Mouse (Mus musculus) brain, embryonic 14.5 days (tissue): ENCODE results near the gene Ssc5d. TPM values are rescaled to one million over a fixed set of nuclear protein-coding genes. Genes with fewer than 3 reads are reported as not detected.
A peak's percentile ranks its signal among the peaks of the same experiment; 100 is the strongest.

Source experiments
- DNase-seq: peaks from one replicate; pipeline ENCODE4 v3.0.0-alpha.2; 2011; ENCODE audit warnings: low read depth
- CTCF ChIP-seq: fragments of 200-500 bp; IDR thresholded peaks from 2 replicates; pipeline ENCODE4 v1.5.1; 2012; ENCODE audit warnings: inconsistent platforms, mild to moderate bottlenecking, moderate library complexity, borderline replicate concordance; ENCODE audit not compliant: insufficient read depth, insufficient read length; ENCODE audit errors: extremely low read depth
- POLR2A ChIP-seq: fragments of 200-500 bp; IDR thresholded peaks from 2 replicates; pipeline ENCODE4 v1.6.1; 2012; ENCODE audit warnings: mild to moderate bottlenecking, inconsistent platforms, borderline replicate concordance; ENCODE audit not compliant: poor library complexity, insufficient read depth, insufficient read length, severe bottlenecking; ENCODE audit errors: extremely low read depth
- polyA plus RNA-seq: library from polyadenylated mRNA; depleted of rRNA; stranded (reverse); fragments of >200 nt; gene quantifications from 2 replicates; pipeline ENCODE4 v1.2.3, GENCODE M21; 2012

The Ssc5d gene
- polyA plus RNA-seq, 1 experiment: 3.6 TPM

DNA sequence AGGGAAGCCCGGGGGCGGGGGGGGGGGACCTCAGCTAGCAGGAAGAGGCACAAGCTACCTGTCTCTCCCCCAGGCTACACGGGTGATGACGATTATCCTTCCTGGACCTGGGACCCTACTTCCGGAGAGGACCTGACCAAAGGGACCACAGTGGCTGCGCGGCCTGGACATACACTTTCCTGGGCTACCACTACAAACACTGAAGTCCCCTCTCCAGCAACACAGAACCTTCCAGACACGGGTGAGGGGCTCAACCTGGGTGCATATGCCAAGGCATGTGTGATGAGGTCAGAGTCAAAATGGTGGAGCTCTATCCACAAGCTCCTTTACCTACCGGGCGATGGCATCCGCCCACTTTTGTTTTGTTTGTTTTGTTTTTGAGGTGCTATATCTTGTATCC lies 11.8 kb downstream of the Ssc5d start:
- no peak for DNase-seq
- no peak for TF ChIP-seq POLR2A
- TF ChIP-seq CTCF: no peak

DNA sequence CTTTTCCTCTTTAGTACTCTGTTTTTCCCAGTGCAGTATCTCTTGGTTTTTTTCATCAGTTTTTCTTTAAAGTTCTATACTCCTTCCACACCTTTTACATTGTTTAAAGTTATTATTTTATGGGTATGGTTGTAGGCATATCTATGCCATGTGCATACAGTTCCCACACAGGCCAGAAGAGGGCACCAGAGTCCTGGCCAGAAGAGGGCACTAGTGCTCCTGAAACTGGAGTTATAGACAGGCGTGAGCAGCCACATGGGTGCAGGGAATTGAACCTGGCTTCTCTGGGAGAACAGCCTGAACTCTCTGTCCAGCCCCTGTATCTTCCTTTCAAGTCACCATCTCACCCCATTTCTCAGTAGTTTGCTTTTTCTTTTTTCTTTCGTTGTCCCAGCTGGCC lies 12.9 kb downstream of the Ssc5d start:
- peak; percentile 58 for DNase-seq
- TF ChIP-seq CTCF (peak; percentile 84), POLR2A (no peak)

- DNase-seq: peak; percentile 84
- TF ChIP-seq POLR2A (no peak), CTCF (peak; percentile 82)
Observed at GRCm38 (mm10) chr7:4940068-4940479, 14.5 kb downstream of the Ssc5d start.

- TF ChIP-seq CTCF: no peak
- no peak for TF ChIP-seq POLR2A
- no peak for DNase-seq
Observed at GRCm38 (mm10) chr7:4942673-4943072, 17.1 kb downstream of the Ssc5d start.

DNA sequence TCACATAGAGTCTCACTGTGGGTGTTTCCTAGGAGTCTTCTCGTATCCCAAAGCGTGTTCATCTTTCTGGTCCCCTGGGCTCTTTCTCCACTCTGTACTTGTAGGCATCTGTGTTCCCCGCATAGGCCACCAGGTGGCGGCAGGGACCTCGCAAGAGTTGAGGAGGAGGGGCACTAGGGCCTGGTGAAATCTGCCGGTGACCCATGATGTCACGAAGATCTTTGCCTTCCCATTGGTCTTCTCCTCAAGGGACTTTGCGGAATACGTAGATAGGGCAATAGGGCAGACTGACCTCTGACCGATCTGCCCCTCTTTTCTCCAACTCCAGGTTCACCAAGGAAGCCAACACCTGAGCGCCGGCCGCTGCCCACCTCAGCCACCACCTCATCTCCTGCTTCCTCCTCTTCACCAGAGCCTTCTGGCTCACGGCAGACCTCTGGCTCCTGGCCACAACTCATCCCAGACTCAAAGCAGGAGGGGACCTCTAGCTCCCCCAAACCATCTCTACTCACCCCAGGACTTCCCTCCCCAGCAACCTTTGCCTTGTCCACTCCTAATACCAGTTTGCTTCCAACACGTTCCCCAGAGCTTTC lies 17.7 kb downstream of the Ssc5d start:
- TF ChIP-seq CTCF (peak; percentile 90), POLR2A (no peak)

DNA sequence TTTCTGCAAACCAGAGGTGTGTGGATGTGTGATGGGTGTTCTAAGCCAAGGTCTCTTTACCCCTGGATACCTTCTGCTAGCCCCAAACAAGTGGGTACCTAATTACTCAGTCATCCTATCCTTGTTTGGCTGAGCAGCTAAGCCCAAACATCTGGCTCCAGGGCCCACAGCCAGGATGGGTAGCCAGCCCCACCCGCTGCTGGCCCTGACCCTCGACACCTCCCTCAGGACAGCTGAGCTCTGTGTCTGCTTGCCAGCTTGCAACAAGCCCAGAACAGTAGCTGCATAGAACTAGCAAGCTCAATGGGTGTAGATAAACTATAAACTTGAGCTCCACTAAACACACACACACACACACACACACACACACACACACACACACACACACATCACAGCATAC lies 22.3 kb downstream of the Ssc5d start:
- TF ChIP-seq CTCF (no peak), POLR2A (no peak)
- no peak for DNase-seq

More for the DNA sequence above, 17.7 kb downstream of the Ssc5d start:
- peak; percentile 92 for DNase-seq

DNA sequence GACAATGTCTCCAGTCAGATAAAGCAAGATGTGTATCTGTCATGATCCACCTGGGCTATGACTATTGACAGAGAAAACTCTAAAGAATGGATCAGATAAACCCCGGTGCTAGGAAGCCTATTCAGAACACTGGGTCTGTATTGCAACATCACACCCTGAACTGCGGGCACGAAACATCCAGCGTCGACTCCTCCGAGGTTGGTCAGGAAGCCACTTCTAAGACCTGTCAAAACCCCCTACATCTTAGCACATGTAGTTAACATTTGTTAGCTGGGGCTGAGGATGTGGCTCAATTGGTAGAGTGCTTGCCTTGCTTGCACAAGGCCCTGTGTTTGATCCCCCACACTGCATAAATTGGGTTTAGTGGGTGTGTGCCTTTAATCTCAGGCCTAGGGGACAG lies 22.8 kb downstream of the Ssc5d start:
- no peak for DNase-seq
- TF ChIP-seq POLR2A: no peak
- TF ChIP-seq CTCF: no peak

- no peak for DNase-seq
- TF ChIP-seq CTCF (no peak), POLR2A (no peak)
Observed at GRCm38 (mm10) chr7:4950561-4951342, 25.2 kb downstream of the Ssc5d start.

DNA sequence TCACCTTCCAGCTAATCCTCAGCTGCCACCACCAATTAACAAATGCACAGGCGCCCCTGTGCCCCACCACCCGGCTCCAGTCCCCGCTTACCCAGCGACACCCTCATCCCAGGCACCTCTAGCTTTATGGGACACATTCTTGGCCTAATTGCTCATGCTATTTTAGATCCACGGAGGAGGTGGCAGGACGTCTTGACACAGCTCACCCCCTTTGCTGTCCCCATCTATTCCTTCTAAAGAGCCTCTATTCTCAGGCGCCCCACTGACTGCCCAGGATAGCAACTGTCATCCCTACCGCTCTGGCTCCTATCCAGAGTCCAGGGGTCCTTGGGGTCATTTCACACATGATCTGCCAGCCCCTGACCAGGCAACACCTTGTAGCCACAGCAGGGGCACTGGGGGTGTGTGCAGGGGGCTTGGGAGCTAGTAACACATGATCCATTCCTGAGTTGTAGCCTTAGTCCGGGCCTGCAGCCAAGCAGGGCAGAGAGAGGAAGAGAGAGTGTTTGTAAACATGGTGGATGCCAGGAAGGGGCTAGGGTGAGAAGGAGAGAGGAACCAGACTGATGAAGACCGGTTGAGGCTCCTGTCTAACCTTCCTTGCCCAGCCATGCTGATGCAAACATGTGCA lies 28.3 kb downstream of the Ssc5d start:
- peak; percentile 32 for DNase-seq
- TF ChIP-seq CTCF: no peak
- no peak for TF ChIP-seq POLR2A

- no peak for DNase-seq
- TF ChIP-seq POLR2A: no peak
Observed at GRCm38 (mm10) chr7:4957361-4957760, 31.8 kb downstream of the Ssc5d start.

DNA sequence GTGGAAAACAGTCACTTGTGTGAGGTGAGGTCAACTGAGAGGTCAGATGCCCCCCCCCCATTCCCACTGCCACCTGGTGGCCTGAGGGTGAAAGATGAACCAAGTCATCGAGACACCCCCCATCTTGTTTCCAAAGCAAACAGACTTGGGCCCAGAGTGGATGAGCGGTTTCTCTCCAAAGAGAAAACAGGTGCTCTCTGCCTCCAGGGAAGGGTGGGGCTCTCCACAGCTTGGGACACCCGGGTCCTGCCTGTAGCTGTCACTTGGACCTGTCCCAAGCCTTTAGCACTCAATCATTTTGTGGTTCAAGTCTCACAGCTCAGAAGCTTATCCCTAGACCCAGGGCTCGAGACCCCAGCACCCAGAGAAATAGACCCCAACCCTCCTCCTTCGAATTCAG lies 37.9 kb downstream of the Ssc5d start:
- DNase-seq: no peak
- TF ChIP-seq POLR2A: no peak
- no peak for TF ChIP-seq CTCF

DNA sequence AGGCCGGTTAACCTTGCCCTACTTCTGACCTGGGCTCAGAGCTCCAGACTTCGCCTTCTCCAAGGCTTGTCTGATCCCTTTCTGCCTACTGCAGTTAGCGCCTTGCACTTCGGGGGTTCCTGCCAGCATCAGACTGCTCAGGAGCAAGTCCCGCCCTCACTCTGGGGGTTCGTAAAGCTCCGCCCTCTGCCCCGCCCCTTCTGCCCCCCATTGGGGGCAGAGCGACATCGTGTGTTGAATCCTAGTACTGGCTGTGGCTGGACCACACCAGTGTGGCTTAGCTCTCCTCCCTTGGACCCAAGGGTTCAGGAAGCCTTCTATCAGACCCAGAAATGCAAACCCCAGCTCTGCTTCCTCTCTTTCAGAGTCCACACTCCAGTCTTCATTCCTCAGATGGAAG lies 38.7 kb downstream of the Ssc5d start, which contains the start of gene Sbk2:
Sbk2 (minus strand) TSS at position 135 of the 400 bp plus-strand sequence.
- TF ChIP-seq POLR2A (no peak), CTCF (peak; percentile 60)
- peak; percentile 71 for DNase-seq

DNA sequence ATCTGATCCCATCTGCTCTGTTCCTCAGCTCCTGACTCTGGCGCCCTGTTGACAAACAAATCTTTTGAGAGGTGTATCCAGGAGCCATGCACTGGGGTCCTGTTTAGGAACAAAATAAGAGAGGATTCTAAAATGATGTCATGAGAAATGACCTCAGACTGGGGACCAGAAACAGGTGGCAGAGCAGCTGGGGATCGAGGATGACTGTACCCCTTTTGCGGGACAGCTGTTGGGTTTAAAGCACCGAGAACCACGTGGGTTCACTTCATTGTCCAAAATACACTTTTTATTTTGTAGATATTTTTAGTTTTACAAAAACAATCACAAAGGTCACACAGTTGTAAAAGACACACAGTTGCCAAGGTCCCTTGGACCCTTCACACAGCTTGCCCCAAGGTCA lies 39.4 kb downstream of the Ssc5d start:
- DNase-seq: no peak
- TF ChIP-seq CTCF: no peak
- no peak for TF ChIP-seq POLR2A
